Mouse (Mus musculus) adrenal gland, postnatal 4 days (tissue): ENCODE data around the gene Mss51. TPM values are rescaled to one million over a fixed set of nuclear protein-coding genes. Genes with fewer than 3 reads are reported as not detected.

Source experiments
- DNase-seq, 2 experiments: peaks; one replicate each; pipeline ENCODE4 v3.0.0; 2021 to 2022; ENCODE audit warnings: low spot score in 2 of 2, mixed read lengths in 2 of 2
- long read RNA-seq, 2 experiments: library from polyadenylated mRNA; stranded (forward); transcript quantifications; one replicate each; pipeline ENCODE4 v2.0.0; 2021
- total RNA-seq, 2 experiments: library from RNA; stranded (reverse); gene quantifications; 2 replicates each; pipeline ENCODE4 v1.2.3; 2021

Gene Mss51
- 1 to 10 TPM; 2.2 to 2.6 TPM for total RNA-seq
- long read RNA-seq, experiment 1, result 0 reads
- long read RNA-seq, experiment 2, result 0 reads

GRCm38 (mm10) chr14:20496603-20497002, at the start of gene Mss51:
Mss51 (minus strand) TSS chr14:20496901.
- no peak for DNase-seq

- peak; percentile 48 to 71 for DNase-seq
These were observed 49.7 kb upstream of the Mss51 start, which contains the start of gene Ppp3cb for GRCm38 (mm10) chr14:20546415-20546814. Ppp3cb (minus strand) TSS chr14:20546573.

GRCm38 (mm10) chr14:20545529-20546331, 49.0 kb upstream of the Mss51 start:
- DNase-seq, result peak; percentile 85 to 90

- DNase-seq, result no peak
These were observed 48.0 kb upstream of the Mss51 start for GRCm38 (mm10) chr14:20544467-20545411.

- no peak for DNase-seq
These were observed 32.9 kb upstream of the Mss51 start for GRCm38 (mm10) chr14:20529643-20530042.

GRCm38 (mm10) chr14:20520179-20520578, 23.5 kb upstream of the Mss51 start:
- DNase-seq, result no peak

- no peak for DNase-seq
These were observed 11.7 kb upstream of the Mss51 start for GRCm38 (mm10) chr14:20508424-20508823.

- no peak for DNase-seq
These were observed 6.3 kb upstream of the Mss51 start for GRCm38 (mm10) chr14:20502966-20503365.

- DNase-seq, result no peak
These were observed 3.3 kb upstream of the Mss51 start for GRCm38 (mm10) chr14:20499982-20500381.

GRCm38 (mm10) chr14:20486031-20486430, 10.7 kb downstream of the Mss51 start:
- no peak for DNase-seq

GRCm38 (mm10) chr14:20482051-20482751, 14.5 kb downstream of the Mss51 start:
- no peak for DNase-seq

GRCm38 (mm10) chr14:20481211-20481610, 15.5 kb downstream of the Mss51 start:
- DNase-seq, result no peak

- no peak for DNase-seq
These were observed 16.5 kb downstream of the Mss51 start for GRCm38 (mm10) chr14:20480195-20480579.

GRCm38 (mm10) chr14:20479291-20480194, 17.2 kb downstream of the Mss51 start, which contains the start of gene Anxa7:
Anxa7 (minus strand) TSS chr14:20480133.
- DNase-seq, result peak; percentile 31 to 47

GRCm38 (mm10) chr14:20478801-20479200, 17.9 kb downstream of the Mss51 start:
- no peak for DNase-seq

- no peak for DNase-seq
These were observed 18.3 kb downstream of the Mss51 start for GRCm38 (mm10) chr14:20478385-20478784.

GRCm38 (mm10) chr14:20477261-20478025, 19.3 kb downstream of the Mss51 start:
- no peak for DNase-seq

GRCm38 (mm10) chr14:20460216-20460615, 36.5 kb downstream of the Mss51 start:
- no peak for DNase-seq

- no peak for DNase-seq
These were observed 38.3 kb downstream of the Mss51 start for GRCm38 (mm10) chr14:20458378-20458777.
